Mouse (Mus musculus) lung, postnatal 0 days (tissue): Measurements from ENCODE around the gene Rtl9.

ENCODE experiments used
- CTCF ChIP-seq: IDR thresholded peaks from 2 replicates; pipeline ENCODE4 v1.5.1; 2016; ENCODE audit warnings: antibody characterized with exemption, mild to moderate bottlenecking
- EP300 ChIP-seq: IDR thresholded peaks from 2 replicates; pipeline ENCODE4 v1.6.1; 2016; ENCODE audit warnings: antibody characterized with exemption, mild to moderate bottlenecking, control low read depth

- TF ChIP-seq CTCF (no peak), EP300 (no peak)
These were observed 32.3 kb upstream of the Rtl9 start for GRCm38 (mm10) chrX:143067115-143067514.
